Mouse (Mus musculus) heart, adult 2 months (tissue): Measurements from ENCODE around the gene Lmntd1.

Experiments
- CTCF ChIP-seq: fragments of 200-600 bp; IDR thresholded peaks from 2 replicates; pipeline ENCODE4 v1.8.1; 2022; ENCODE audit warnings: antibody characterized with exemption, mild to moderate bottlenecking, moderate library complexity
- EP300 ChIP-seq: fragments of 200-500 bp; IDR thresholded peaks from 2 replicates; pipeline ENCODE4 v1.6.1; 2011; ENCODE audit warnings: low read depth, low read length, control low read depth; ENCODE audit not compliant: insufficient read depth
- POLR2A ChIP-seq: fragments of 200-500 bp; IDR thresholded peaks from 2 replicates; pipeline ENCODE4 v1.6.1; 2011; ENCODE audit warnings: mild to moderate bottlenecking, low read depth, low read length, control low read depth; ENCODE audit not compliant: insufficient read depth

DNA sequence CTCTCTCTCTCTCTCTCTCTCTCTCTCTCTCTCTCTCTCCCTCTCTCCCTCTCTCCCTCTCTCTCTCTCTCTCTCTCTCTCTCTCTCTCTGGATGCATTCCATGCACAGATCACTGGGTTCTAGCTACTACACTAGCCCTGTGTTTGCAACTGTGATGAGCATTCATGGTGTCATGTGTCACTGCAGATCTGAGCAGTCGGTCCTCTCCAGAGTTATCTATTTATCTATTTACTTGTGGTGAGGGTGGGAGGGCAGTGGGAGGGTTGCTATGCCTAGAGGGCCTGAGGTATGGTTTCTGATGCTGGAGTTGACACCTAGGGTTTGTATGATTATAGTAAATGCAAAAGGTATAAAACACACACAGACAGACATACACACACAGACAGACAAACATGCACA is 261.4 kb downstream of the Lmntd1 start:
- no peak for TF ChIP-seq EP300
- TF ChIP-seq POLR2A = no peak
- TF ChIP-seq CTCF = no peak
